Mouse (Mus musculus) hindbrain, embryonic 14.5 days (tissue): Measurements from ENCODE around the gene Mb. TPM values are rescaled to one million over a fixed set of nuclear protein-coding genes. Genes with fewer than 3 reads are reported as not detected.

Source experiments
- ATAC-seq: fragments of 200-750 bp; cut with Nextera tagmentation; 2 replicates; pipeline ENCODE4 v1.8.0; 2017; ENCODE audit warnings: moderate number of reproducible peaks, mild to moderate bottlenecking, moderate TSS enrichment, moderate library complexity; ENCODE audit not compliant: low FRiP score
- DNase-seq: peaks from one replicate; pipeline ENCODE4 v3.0.0-alpha.2; 2015; ENCODE audit warnings: low spot score
- H3K27ac ChIP-seq: fragments of 300-500 bp; sonication (generic); 2 replicates; pipeline ENCODE4 v1.5.1; 2014; ENCODE audit warnings: mild to moderate bottlenecking, moderate library complexity
- H3K27me3 ChIP-seq: fragments of 300-500 bp; sonication (generic); 2 replicates; pipeline ENCODE4 v1.6.1; 2014; ENCODE audit warnings: mild to moderate bottlenecking, low read length, mixed read lengths; ENCODE audit not compliant: control insufficient read depth, insufficient read depth
- H3K36me3 ChIP-seq: fragments of 300-500 bp; sonication (generic); replicated peaks from 2 replicates; pipeline ENCODE4 v1.6.1; 2014; ENCODE audit not compliant: control insufficient read depth, insufficient read depth
- H3K4me1 ChIP-seq: fragments of 300-500 bp; sonication (generic); replicated peaks from 2 replicates; pipeline ENCODE4 v1.6.1; 2014; ENCODE audit warnings: antibody characterized with exemption, low read length, mixed read lengths; ENCODE audit not compliant: control insufficient read depth, insufficient read depth
- H3K4me2 ChIP-seq: fragments of 300-500 bp; sonication (generic); replicated peaks from 2 replicates; pipeline ENCODE4 v1.6.1; 2014; ENCODE audit warnings: mild to moderate bottlenecking, moderate library complexity
- H3K4me3 ChIP-seq: fragments of 300-500 bp; sonication (generic); replicated peaks from 2 replicates; pipeline ENCODE4 v1.5.1; 2014; ENCODE audit warnings: mild to moderate bottlenecking, low read length
- H3K9ac ChIP-seq: fragments of 300-500 bp; sonication (generic); 2 replicates; pipeline ENCODE4 v1.6.1; 2014
- H3K9me3 ChIP-seq: fragments of 300-500 bp; sonication (generic); 2 replicates; pipeline ENCODE4 v1.6.1; 2016; ENCODE audit warnings: low read length; ENCODE audit not compliant: control insufficient read depth
- WGBS: fragments of 180-500 bp; shearing (Covaris S2); extraction: QIAGEN DNeasy Blood & Tissue Kit; methylation state at CpG from one replicate; pipeline ENCODE4 v1.1.7; 2014; 5-methylcytosine and 5-hydroxymethylcytosine counted together
- polyA plus RNA-seq: library from polyadenylated mRNA; unstranded; fragments of >200 nt; fragmentation: Nextera tagmentation; extraction: Ambion mirVana; gene quantifications from 2 replicates; pipeline ENCODE4 v1.2.1, GENCODE M21; 2014

Gene Mb
- 0.51 and 0.55 TPM in 2 replicates for polyA plus RNA-seq

GRCm38 (mm10) chr15:77050570-77050969 lies at the start of gene Mb:
Mb (minus strand) TSS chr15:77050670.
- Histone ChIP-seq H3K4me3 (no peak within 1 kb of the TSS), H3K4me1 (no peaks in the 10 kb centered on the region), H3K27me3 (no peaks in the 10 kb centered on the region), H3K27ac (no peak within 1 kb of the TSS), H3K36me3 (no peaks in the 10 kb centered on the region), H3K9ac (no peak within 1 kb of the TSS), H3K4me2 (no peak within 1 kb of the TSS), H3K9me3 (no peaks in the 10 kb centered on the region)
- ATAC-seq (no peak), DNase-seq (no peak)
- 92% methylated on average over 10 of the region's 10 CpGs for WGBS

GRCm38 (mm10) chr15:77099756-77100155 lies 49.3 kb upstream of the Mb start:
- DNase-seq (no peak), ATAC-seq (no peak)
- WGBS: 81% methylated on average over 3 of the region's 3 CpGs
- no peaks in the 10 kb centered on the region for H3K9me3 ChIP-seq
- no peak overlapping the region for H3K9ac ChIP-seq
- no peaks in the 10 kb centered on the region for H3K4me1 ChIP-seq
- H3K4me2 ChIP-seq: no peak overlapping the region
- peaks cover 75% of the 10 kb centered on the region for H3K36me3 ChIP-seq
- no peak overlapping the region for H3K4me3 ChIP-seq
- no peaks in the 10 kb centered on the region for H3K27me3 ChIP-seq
- no peak overlapping the region for H3K27ac ChIP-seq

GRCm38 (mm10) chr15:77097358-77097757 lies 46.9 kb upstream of the Mb start:
- Histone ChIP-seq H3K27me3 (no peaks in the 10 kb centered on the region), H3K9ac (no peak overlapping the region), H3K4me1 (no peaks in the 10 kb centered on the region), H3K36me3 (peaks cover 94% of the 10 kb centered on the region), H3K4me3 (no peak overlapping the region), H3K27ac (no peak overlapping the region), H3K9me3 (no peaks in the 10 kb centered on the region), H3K4me2 (no peak overlapping the region)
- ATAC-seq: no peak
- no peak for DNase-seq
- WGBS: 91% methylated on average over 6 of the region's 6 CpGs

GRCm38 (mm10) chr15:77095216-77095615 lies 44.7 kb upstream of the Mb start:
- Histone ChIP-seq H3K36me3 (peaks cover 94% of the 10 kb centered on the region), H3K27ac (no peak overlapping the region), H3K9me3 (no peaks in the 10 kb centered on the region), H3K4me2 (no peak overlapping the region), H3K9ac (no peak overlapping the region), H3K4me1 (no peaks in the 10 kb centered on the region), H3K27me3 (no peaks in the 10 kb centered on the region), H3K4me3 (no peak overlapping the region)
- no peak for ATAC-seq
- WGBS: 100% methylated on average over 1 of the region's 1 CpGs
- no peak for DNase-seq

- no peak for ATAC-seq
- no peak overlapping the region for H3K4me3 ChIP-seq
- DNase-seq: no peak
- H3K4me1 ChIP-seq: no peaks in the 10 kb centered on the region
- no peaks in the 10 kb centered on the region for H3K27me3 ChIP-seq
- no peak overlapping the region for H3K27ac ChIP-seq
- WGBS: 96% methylated on average over 13 of the region's 13 CpGs
- peaks cover 90% of the 10 kb centered on the region for H3K36me3 ChIP-seq
- no peaks in the 10 kb centered on the region for H3K9me3 ChIP-seq
- no peak overlapping the region for H3K4me2 ChIP-seq
- no peak overlapping the region for H3K9ac ChIP-seq
Observed at GRCm38 (mm10) chr15:77094431-77094830, 44.0 kb upstream of the Mb start.

- H3K9me3 ChIP-seq: no peaks in the 10 kb centered on the region
- H3K4me3 ChIP-seq: no peak overlapping the region
- H3K4me2 ChIP-seq: no peak overlapping the region
- no peaks in the 10 kb centered on the region for H3K4me1 ChIP-seq
- H3K27me3 ChIP-seq: no peaks in the 10 kb centered on the region
- H3K9ac ChIP-seq: no peak overlapping the region
- 84% methylated on average over 4 of the region's 4 CpGs for WGBS
- no peak overlapping the region for H3K27ac ChIP-seq
- H3K36me3 ChIP-seq: peaks cover 81% of the 10 kb centered on the region
- ATAC-seq: no peak
- DNase-seq: no peak
Observed at GRCm38 (mm10) chr15:77091394-77091793, 40.9 kb upstream of the Mb start.

- H3K4me2 ChIP-seq: no peak overlapping the region
- ATAC-seq: no peak
Observed at GRCm38 (mm10) chr15:77090531-77090930, 40.1 kb upstream of the Mb start.

GRCm38 (mm10) chr15:77089249-77089648 lies 38.8 kb upstream of the Mb start:
- ATAC-seq (no peak), DNase-seq (no peak)
- H3K27ac ChIP-seq: 0 out of 2 replicates have a peak overlapping the region, but pooled peaks have one; percentile 22
- no peaks in the 10 kb centered on the region for H3K27me3 ChIP-seq
- no peaks in the 10 kb centered on the region for H3K9me3 ChIP-seq
- peaks cover 81% of the 10 kb centered on the region for H3K36me3 ChIP-seq
- WGBS: 45% methylated on average over 11 of the region's 11 CpGs
- no peak overlapping the region for H3K9ac ChIP-seq
- no peaks in the 10 kb centered on the region for H3K4me1 ChIP-seq
- no peak overlapping the region for H3K4me3 ChIP-seq
- H3K4me2 ChIP-seq: no peak overlapping the region

More at GRCm38 (mm10) chr15:77090531-77090930, 40.1 kb upstream of the Mb start:
- Histone ChIP-seq H3K9ac (no peak overlapping the region), H3K4me1 (no peaks in the 10 kb centered on the region), H3K36me3 (peaks cover 81% of the 10 kb centered on the region), H3K27ac (no peak overlapping the region), H3K4me3 (no peak overlapping the region), H3K9me3 (no peaks in the 10 kb centered on the region), H3K27me3 (no peaks in the 10 kb centered on the region)
- WGBS: 88% methylated on average over 5 of the region's 5 CpGs
- no peak for DNase-seq

- DNase-seq: no peak
- Histone ChIP-seq H3K9ac (no peak overlapping the region), H3K4me2 (no peak overlapping the region), H3K27me3 (no peaks in the 10 kb centered on the region), H3K9me3 (no peaks in the 10 kb centered on the region), H3K36me3 (peaks cover 82% of the 10 kb centered on the region), H3K4me3 (no peak overlapping the region), H3K4me1 (no peaks in the 10 kb centered on the region), H3K27ac (no peak overlapping the region)
- ATAC-seq: no peak
- WGBS: 100% methylated on average over 1 of the region's 1 CpGs
Observed at GRCm38 (mm10) chr15:77086488-77086887, 36.0 kb upstream of the Mb start.

- Histone ChIP-seq H3K9me3 (no peaks in the 10 kb centered on the region), H3K27me3 (no peaks in the 10 kb centered on the region), H3K36me3 (peaks cover 81% of the 10 kb centered on the region), H3K27ac (no peak overlapping the region), H3K9ac (no peak overlapping the region), H3K4me3 (no peak overlapping the region), H3K4me2 (no peak overlapping the region), H3K4me1 (no peaks in the 10 kb centered on the region)
- ATAC-seq (no peak), DNase-seq (no peak)
- 94% methylated on average over 7 of the region's 7 CpGs for WGBS
Observed at GRCm38 (mm10) chr15:77085818-77086217, 35.3 kb upstream of the Mb start.
